Mouse (Mus musculus): ENCODE measurements at regions not wholly inside any gene's neighbourhood (a gene's known extent, or its start where the extent isn't known, plus 50 kb on each side); places are given as distances from the start of the nearest gene placed in this dataset.

GRCm38 (mm10) chr14:58509106-58509505 is 438.8 kb downstream of the Fgf9 start:
- WGBS (ENCODE audit: insufficient replicate concordance) = 64% methylated on average over 4 of the region's 4 CpGs
- Histone ChIP-seq H3K9ac (no peak overlapping the region), H3K9me3 (replicated peaks) (no peaks in the 10 kb centered on the region), H3K4me1 (replicated peaks) (no peaks in the 10 kb centered on the region), H3K36me3 (no peaks in the 10 kb centered on the region), H3K4me2 (no peak overlapping the region), H3K4me3 (replicated peaks) (no peak overlapping the region), H3K27ac (no peak overlapping the region), H3K27me3 (no peaks in the 10 kb centered on the region)
- no peak for ATAC-seq (ENCODE audit: low read depth)
- no peak for DNase-seq

- Histone ChIP-seq H3K27me3 (no peaks in the 10 kb centered on the region), H3K27ac (no peak overlapping the region), H3K4me2 (no peak overlapping the region), H3K36me3 (no peaks in the 10 kb centered on the region), H3K4me3 (replicated peaks) (no peak overlapping the region), H3K9me3 (replicated peaks) (no peaks in the 10 kb centered on the region), H3K9ac (no peak overlapping the region), H3K4me1 (replicated peaks) (no peaks in the 10 kb centered on the region)
- DNase-seq (no peak), ATAC-seq (ENCODE audit: low read depth) (no peak)
- WGBS (ENCODE audit: insufficient replicate concordance) = 54% methylated on average over 3 of the region's 3 CpGs
These were observed 436.1 kb downstream of the Fgf9 start for GRCm38 (mm10) chr14:58506490-58506889.

DNA sequence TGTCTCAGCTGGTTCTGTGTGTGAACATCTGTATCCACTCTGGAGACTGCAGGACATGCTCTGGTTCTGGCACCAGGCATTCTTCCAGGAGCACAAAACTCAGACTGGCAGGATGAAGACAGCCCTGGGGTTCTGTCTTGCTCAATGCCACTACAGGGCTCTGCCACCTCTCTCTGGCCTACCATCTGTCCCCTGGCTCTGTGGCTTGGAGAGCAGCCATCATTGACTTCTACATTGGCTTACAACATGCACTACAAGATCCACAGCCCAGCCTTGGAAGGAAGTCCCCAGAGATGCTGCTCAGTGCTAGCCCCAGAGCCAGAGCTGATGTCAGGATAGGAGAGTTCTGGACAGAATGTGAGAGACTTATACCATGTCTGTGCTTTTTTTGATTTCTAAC is 435.5 kb downstream of the Fgf9 start:
- no peak overlapping the region for H3K9ac ChIP-seq
- H3K27me3 ChIP-seq = no peaks in the 10 kb centered on the region
- no peaks in the 10 kb centered on the region for H3K9me3 ChIP-seq (replicated peaks)
- no peaks in the 10 kb centered on the region for H3K4me1 ChIP-seq (replicated peaks)
- H3K4me3 ChIP-seq (replicated peaks) = no peak overlapping the region
- no peak overlapping the region for H3K27ac ChIP-seq
- no peak overlapping the region for H3K4me2 ChIP-seq
- no peak for ATAC-seq (ENCODE audit: low read depth)
- H3K36me3 ChIP-seq = no peaks in the 10 kb centered on the region
- no peak for DNase-seq

DNA sequence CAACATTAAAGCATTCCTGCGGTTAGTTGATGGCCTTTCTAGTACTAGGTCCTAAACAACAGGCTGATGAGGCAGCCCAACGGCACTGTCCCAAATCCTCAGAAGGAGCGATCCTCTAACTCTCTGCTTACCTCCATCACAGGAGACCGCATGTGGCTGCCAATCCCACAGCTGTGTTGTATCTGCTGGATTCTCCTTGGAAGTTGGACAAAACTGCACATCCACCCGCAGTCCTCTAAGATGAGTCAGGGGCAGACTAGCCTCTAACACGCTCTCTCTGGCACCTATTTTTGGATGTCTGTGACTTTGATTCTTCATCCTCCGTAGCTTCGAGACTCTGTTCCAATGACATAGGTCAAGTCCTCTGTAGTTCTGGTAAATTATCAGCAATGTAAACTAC is 432.5 kb downstream of the Fgf9 start:
- Histone ChIP-seq H3K4me1 (replicated peaks) (no peaks in the 10 kb centered on the region), H3K27me3 (no peaks in the 10 kb centered on the region), H3K36me3 (no peaks in the 10 kb centered on the region), H3K4me3 (replicated peaks) (no peak overlapping the region), H3K4me2 (no peak overlapping the region), H3K9ac (no peak overlapping the region), H3K9me3 (replicated peaks) (no peaks in the 10 kb centered on the region), H3K27ac (no peak overlapping the region)
- no peak for ATAC-seq (ENCODE audit: low read depth)
- WGBS (ENCODE audit: insufficient replicate concordance) = 69% methylated on average over 8 of the region's 8 CpGs
- no peak for DNase-seq

DNA sequence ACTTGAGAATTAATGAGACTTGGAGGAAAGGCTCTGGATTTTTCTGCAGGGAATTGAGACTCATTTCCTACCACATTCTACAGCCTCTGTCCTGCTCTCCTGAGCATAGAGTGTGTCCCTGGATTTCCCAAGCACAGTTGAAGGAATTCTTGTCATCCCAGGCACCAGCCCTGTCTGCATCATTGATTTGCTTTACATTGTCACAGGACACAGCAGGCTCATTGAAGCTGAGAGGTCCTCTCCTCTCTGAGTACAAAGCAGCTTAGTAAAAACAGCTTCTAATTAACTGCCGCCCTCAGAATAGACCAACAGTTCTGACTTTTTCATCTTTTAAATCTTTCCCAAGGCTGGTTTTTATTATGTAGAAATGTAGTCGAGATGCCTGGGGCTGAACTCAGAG is 429.7 kb downstream of the Fgf9 start:
- H3K9me3 ChIP-seq (replicated peaks) = no peaks in the 10 kb centered on the region
- no peak for ATAC-seq (ENCODE audit: low read depth)
- no peak overlapping the region for H3K9ac ChIP-seq
- no peak overlapping the region for H3K4me2 ChIP-seq
- WGBS (ENCODE audit: insufficient replicate concordance) = 52% methylated on average over 2 of the region's 2 CpGs
- H3K4me1 ChIP-seq (replicated peaks) = no peaks in the 10 kb centered on the region
- no peak for DNase-seq
- no peaks in the 10 kb centered on the region for H3K36me3 ChIP-seq
- H3K27ac ChIP-seq = no peak overlapping the region
- H3K27me3 ChIP-seq = no peaks in the 10 kb centered on the region
- H3K4me3 ChIP-seq (replicated peaks) = no peak overlapping the region

- DNase-seq (no peak), ATAC-seq (ENCODE audit: low read depth) (no peak)
- Histone ChIP-seq H3K27ac (no peak overlapping the region), H3K4me3 (replicated peaks) (no peak overlapping the region), H3K9me3 (replicated peaks) (no peaks in the 10 kb centered on the region), H3K9ac (no peak overlapping the region), H3K36me3 (no peaks in the 10 kb centered on the region), H3K4me1 (replicated peaks) (no peaks in the 10 kb centered on the region), H3K27me3 (no peaks in the 10 kb centered on the region), H3K4me2 (no peak overlapping the region)
- 58% methylated on average over 6 of the region's 6 CpGs for WGBS (ENCODE audit: insufficient replicate concordance)
These were observed 429.2 kb downstream of the Fgf9 start for GRCm38 (mm10) chr14:58499501-58499900.

- Histone ChIP-seq H3K9ac (no peak overlapping the region), H3K4me2 (no peak overlapping the region), H3K36me3 (no peaks in the 10 kb centered on the region), H3K27ac (no peak overlapping the region), H3K9me3 (replicated peaks) (no peaks in the 10 kb centered on the region), H3K27me3 (no peaks in the 10 kb centered on the region), H3K4me1 (replicated peaks) (no peaks in the 10 kb centered on the region), H3K4me3 (replicated peaks) (no peak overlapping the region)
- DNase-seq (no peak), ATAC-seq (ENCODE audit: low read depth) (no peak)
- 62% methylated on average over 7 of the region's 7 CpGs for WGBS (ENCODE audit: insufficient replicate concordance)
These were observed 428.7 kb downstream of the Fgf9 start for GRCm38 (mm10) chr14:58499071-58499470.

DNA sequence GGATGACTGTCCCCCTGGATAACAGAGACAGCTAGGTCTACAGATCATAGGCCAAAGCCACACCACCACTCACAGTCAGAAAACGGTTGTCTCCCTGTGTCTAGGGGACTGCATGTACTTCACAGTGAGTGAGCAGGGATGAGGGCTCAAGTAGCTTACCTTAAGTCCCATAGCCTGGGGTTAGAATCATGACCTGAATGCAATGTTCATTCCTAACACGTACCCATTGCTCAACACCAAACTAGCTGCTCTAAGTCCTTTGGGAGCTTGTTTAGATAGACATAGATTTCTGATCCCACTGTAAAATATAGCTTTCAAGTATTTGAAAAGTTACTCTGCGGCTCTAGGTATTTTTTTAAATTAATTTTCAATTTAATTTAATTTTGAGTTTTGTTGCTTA is 426.6 kb downstream of the Fgf9 start:
- no peak for DNase-seq
- Histone ChIP-seq H3K36me3 (no peaks in the 10 kb centered on the region), H3K9ac (no peak overlapping the region), H3K4me1 (replicated peaks) (no peaks in the 10 kb centered on the region), H3K4me3 (replicated peaks) (no peak overlapping the region), H3K27me3 (no peaks in the 10 kb centered on the region), H3K4me2 (no peak overlapping the region), H3K9me3 (replicated peaks) (no peaks in the 10 kb centered on the region), H3K27ac (no peak overlapping the region)
- 65% methylated on average over 3 of the region's 3 CpGs for WGBS (ENCODE audit: insufficient replicate concordance)
- ATAC-seq (ENCODE audit: low read depth) = no peak

- H3K36me3 ChIP-seq = no peaks in the 10 kb centered on the region
- no peak overlapping the region for H3K4me3 ChIP-seq (replicated peaks)
- H3K4me1 ChIP-seq (replicated peaks) = no peaks in the 10 kb centered on the region
- DNase-seq = no peak
- H3K27ac ChIP-seq = no peak overlapping the region
- H3K9me3 ChIP-seq (replicated peaks) = no peaks in the 10 kb centered on the region
- no peak overlapping the region for H3K9ac ChIP-seq
- no peak for ATAC-seq (ENCODE audit: low read depth)
- H3K27me3 ChIP-seq = no peaks in the 10 kb centered on the region
- WGBS (ENCODE audit: insufficient replicate concordance) = 49% methylated on average over 5 of the region's 5 CpGs
- no peak overlapping the region for H3K4me2 ChIP-seq
These were observed 424.1 kb downstream of the Fgf9 start for GRCm38 (mm10) chr14:58494400-58494987.

GRCm38 (mm10) chr14:58492118-58492517 is 421.8 kb downstream of the Fgf9 start:
- Histone ChIP-seq H3K4me3 (replicated peaks) (no peak overlapping the region), H3K4me1 (replicated peaks) (no peaks in the 10 kb centered on the region), H3K9ac (no peak overlapping the region), H3K9me3 (replicated peaks) (no peaks in the 10 kb centered on the region), H3K27me3 (no peaks in the 10 kb centered on the region), H3K36me3 (no peaks in the 10 kb centered on the region), H3K4me2 (no peak overlapping the region), H3K27ac (no peak overlapping the region)
- no peak for ATAC-seq (ENCODE audit: low read depth)
- no peak for DNase-seq
- 42% methylated on average over 2 of the region's 2 CpGs for WGBS (ENCODE audit: insufficient replicate concordance)

- DNase-seq = no peak
- Histone ChIP-seq H3K4me1 (replicated peaks) (no peaks in the 10 kb centered on the region), H3K9me3 (replicated peaks) (no peaks in the 10 kb centered on the region), H3K4me2 (no peak overlapping the region), H3K27me3 (no peaks in the 10 kb centered on the region), H3K27ac (no peak overlapping the region), H3K9ac (no peak overlapping the region), H3K4me3 (replicated peaks) (no peak overlapping the region), H3K36me3 (no peaks in the 10 kb centered on the region)
- 61% methylated on average over 6 of the region's 6 CpGs for WGBS (ENCODE audit: insufficient replicate concordance)
- no peak for ATAC-seq (ENCODE audit: low read depth)
These were observed 418.5 kb downstream of the Fgf9 start for GRCm38 (mm10) chr14:58488803-58489202.

DNA sequence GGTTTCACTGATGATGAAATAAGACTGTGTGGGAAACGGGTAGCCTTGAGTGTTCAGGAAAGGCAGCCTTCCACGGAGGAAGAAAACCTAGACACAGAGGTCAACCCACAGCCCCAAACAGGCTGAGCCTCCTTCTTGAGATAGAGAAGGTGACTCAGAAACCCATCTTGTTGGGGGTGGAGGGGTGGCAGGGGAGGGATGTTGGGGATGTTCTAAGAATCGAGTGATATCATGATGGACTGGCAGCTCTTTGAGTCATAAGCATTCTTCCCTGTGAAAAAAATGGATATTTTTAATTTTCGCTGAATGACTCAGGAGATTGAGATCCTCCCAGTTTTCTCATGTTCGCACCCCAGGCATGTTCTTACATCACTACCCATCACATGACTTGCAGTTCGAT is 417.5 kb downstream of the Fgf9 start:
- no peaks in the 10 kb centered on the region for H3K9me3 ChIP-seq (replicated peaks)
- no peak overlapping the region for H3K27ac ChIP-seq
- DNase-seq = no peak
- no peaks in the 10 kb centered on the region for H3K4me1 ChIP-seq (replicated peaks)
- H3K36me3 ChIP-seq = no peaks in the 10 kb centered on the region
- ATAC-seq (ENCODE audit: low read depth) = no peak
- no peak overlapping the region for H3K4me2 ChIP-seq
- 69% methylated on average over 6 of the region's 6 CpGs for WGBS (ENCODE audit: insufficient replicate concordance)
- no peak overlapping the region for H3K9ac ChIP-seq
- H3K4me3 ChIP-seq (replicated peaks) = no peak overlapping the region
- no peaks in the 10 kb centered on the region for H3K27me3 ChIP-seq

All from liver, embryonic 13.5 days (tissue).